Mouse (Mus musculus): ENCODE data around the gene Zfp94. TPM values are rescaled to one million over a fixed set of nuclear protein-coding genes. Genes with fewer than 3 reads are reported as not detected.

The Zfp94 gene
- 25.9 and 26.6 TPM in 2 replicates for polyA plus RNA-seq (2015; fragmentation: Nextera tagmentation; extraction: Ambion mirVana)

GRCm38 (mm10) chr7:24316567-24317092, at the start of gene Zfp94:
Gene Zfp94, minus strand, starts transcription at chr7:24316666.
- Histone ChIP-seq H3K4me2 (ENCODE audit: low read length) (peak within 1 kb of the TSS; percentile 89), H3K36me3 (ENCODE audit: control insufficient read depth, insufficient read depth) (peaks cover 4% of the 10 kb centered on the region; the same call in 1 of the 2 replicates), H3K4me3 (replicated peaks; ENCODE audit: low read length) (peak within 1 kb of the TSS; percentile 77), H3K27me3 (replicated peaks; ENCODE audit: control insufficient read depth, insufficient read depth, low read length) (no peaks in the 10 kb centered on the region), H3K27ac (ENCODE audit: low read length) (peak within 1 kb of the TSS; percentile 80), H3K4me1 (replicated peaks; ENCODE audit: control insufficient read depth, insufficient read depth, low read length) (peaks cover 9% of the 10 kb centered on the region), H3K9me3 (ENCODE audit: control insufficient read depth, low read length) (no peaks in the 10 kb centered on the region), H3K9ac (replicated peaks; ENCODE audit: low read depth, low read length) (peak within 1 kb of the TSS; percentile 89)
- peak; percentile 97 for ATAC-seq
- under 1% methylated on average over 33 of the region's 33 CpGs for WGBS

- H3K4me2 ChIP-seq (ENCODE audit: low read length) = no peak overlapping the region
- no peaks in the 10 kb centered on the region for H3K36me3 ChIP-seq (ENCODE audit: control insufficient read depth, insufficient read depth)
- WGBS = 80% methylated on average over 5 of the region's 5 CpGs
- no peak overlapping the region for H3K27ac ChIP-seq (ENCODE audit: low read length)
- no peak overlapping the region for H3K9ac ChIP-seq (replicated peaks; ENCODE audit: low read depth, low read length)
- H3K4me3 ChIP-seq (replicated peaks; ENCODE audit: low read length) = no peak overlapping the region
- H3K27me3 ChIP-seq (replicated peaks; ENCODE audit: control insufficient read depth, insufficient read depth, low read length) = no peaks in the 10 kb centered on the region
- H3K9me3 ChIP-seq (ENCODE audit: control insufficient read depth, low read length) = no peaks in the 10 kb centered on the region
- H3K4me1 ChIP-seq (replicated peaks; ENCODE audit: control insufficient read depth, insufficient read depth, low read length) = 0 out of 2 replicates have a peak, but pooled peaks cover 3% of the 10 kb centered on the region
- ATAC-seq = peak; percentile 39
Measured at GRCm38 (mm10) chr7:24365258-24366014, 49.0 kb upstream of the Zfp94 start.

DNA sequence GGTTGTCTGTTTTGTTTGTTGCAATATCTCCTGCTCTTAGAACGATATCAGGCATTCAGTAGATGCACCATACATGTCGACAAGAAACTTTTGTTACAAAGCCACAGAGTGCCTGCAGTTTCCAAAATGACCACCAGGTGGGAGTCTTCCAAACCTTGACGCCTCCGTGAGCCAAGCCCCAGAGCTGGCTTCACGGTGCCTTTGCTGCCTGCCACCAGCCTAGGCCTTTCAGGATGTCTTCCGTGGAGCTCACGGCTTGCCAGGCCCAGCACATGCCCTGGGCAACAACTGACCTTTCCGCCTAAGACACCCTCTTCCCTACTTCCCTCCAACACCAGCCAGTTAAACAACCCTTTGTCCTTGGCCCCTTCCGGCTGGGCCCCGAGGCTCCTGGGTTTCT, 48.4 kb upstream of the Zfp94 start:
- Histone ChIP-seq H3K27ac (ENCODE audit: low read length) (no peak overlapping the region), H3K4me2 (ENCODE audit: low read length) (no peak overlapping the region), H3K27me3 (replicated peaks; ENCODE audit: control insufficient read depth, insufficient read depth, low read length) (no peaks in the 10 kb centered on the region), H3K9me3 (ENCODE audit: control insufficient read depth, low read length) (no peaks in the 10 kb centered on the region), H3K9ac (replicated peaks; ENCODE audit: low read depth, low read length) (no peak overlapping the region), H3K4me3 (replicated peaks; ENCODE audit: low read length) (no peak overlapping the region), H3K36me3 (ENCODE audit: control insufficient read depth, insufficient read depth) (no peaks in the 10 kb centered on the region), H3K4me1 (replicated peaks; ENCODE audit: control insufficient read depth, insufficient read depth, low read length) (0 out of 2 replicates have a peak, but pooled peaks cover 3% of the 10 kb centered on the region)
- ATAC-seq = peak; percentile 77
- WGBS = 19% methylated on average over 10 of the region's 10 CpGs

DNA sequence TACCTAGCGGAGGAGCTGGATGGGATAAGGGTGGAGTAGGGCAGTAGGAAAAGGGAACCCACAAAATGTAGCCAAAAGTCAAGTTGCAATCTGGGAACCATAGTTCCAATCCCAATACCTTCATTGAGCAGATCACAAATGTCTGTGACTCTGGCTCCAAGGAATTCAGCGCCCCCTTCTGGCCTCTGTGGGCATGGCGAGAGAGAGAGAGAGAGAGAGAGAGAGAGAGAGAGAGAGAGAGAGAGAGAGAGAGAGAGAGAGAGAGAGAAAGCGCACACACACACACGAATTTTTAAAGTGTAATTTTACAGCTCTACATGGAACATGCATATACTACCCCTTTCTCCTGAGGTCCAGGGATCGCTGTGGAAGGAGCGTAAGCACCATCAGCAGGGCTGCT, 46.8 kb upstream of the Zfp94 start:
- no peak for ATAC-seq
- H3K4me1 ChIP-seq (replicated peaks; ENCODE audit: control insufficient read depth, insufficient read depth, low read length) = 0 out of 2 replicates have a peak, but pooled peaks cover 3% of the 10 kb centered on the region
- H3K27me3 ChIP-seq (replicated peaks; ENCODE audit: control insufficient read depth, insufficient read depth, low read length) = no peaks in the 10 kb centered on the region
- no peak overlapping the region for H3K27ac ChIP-seq (ENCODE audit: low read length)
- H3K9ac ChIP-seq (replicated peaks; ENCODE audit: low read depth, low read length) = no peak overlapping the region
- 30% methylated on average over 6 of the region's 7 CpGs for WGBS
- no peaks in the 10 kb centered on the region for H3K9me3 ChIP-seq (ENCODE audit: control insufficient read depth, low read length)
- H3K36me3 ChIP-seq (ENCODE audit: control insufficient read depth, insufficient read depth) = no peaks in the 10 kb centered on the region
- H3K4me2 ChIP-seq (ENCODE audit: low read length) = no peak overlapping the region
- no peak overlapping the region for H3K4me3 ChIP-seq (replicated peaks; ENCODE audit: low read length)

- H3K36me3 ChIP-seq (ENCODE audit: control insufficient read depth, insufficient read depth) = no peaks in the 10 kb centered on the region
- no peak overlapping the region for H3K9ac ChIP-seq (replicated peaks; ENCODE audit: low read depth, low read length)
- no peak overlapping the region for H3K4me3 ChIP-seq (replicated peaks; ENCODE audit: low read length)
- 0 out of 2 replicates have a peak, but pooled peaks cover 2% of the 10 kb centered on the region for H3K9me3 ChIP-seq (ENCODE audit: control insufficient read depth, low read length)
- 69% methylated on average over 4 of the region's 4 CpGs for WGBS
- no peak overlapping the region for H3K4me2 ChIP-seq (ENCODE audit: low read length)
- no peaks in the 10 kb centered on the region for H3K27me3 ChIP-seq (replicated peaks; ENCODE audit: control insufficient read depth, insufficient read depth, low read length)
- H3K27ac ChIP-seq (ENCODE audit: low read length) = no peak overlapping the region
- no peak for ATAC-seq
- 0 out of 2 replicates have a peak, but pooled peaks cover 3% of the 10 kb centered on the region for H3K4me1 ChIP-seq (replicated peaks; ENCODE audit: control insufficient read depth, insufficient read depth, low read length)
Measured at GRCm38 (mm10) chr7:24361001-24361400, 44.5 kb upstream of the Zfp94 start.

GRCm38 (mm10) chr7:24359269-24359668, 42.8 kb upstream of the Zfp94 start:
- no peak overlapping the region for H3K4me3 ChIP-seq (replicated peaks; ENCODE audit: low read length)
- no peak overlapping the region for H3K9ac ChIP-seq (replicated peaks; ENCODE audit: low read depth, low read length)
- H3K27ac ChIP-seq (ENCODE audit: low read length) = no peak overlapping the region
- H3K4me1 ChIP-seq (replicated peaks; ENCODE audit: control insufficient read depth, insufficient read depth, low read length) = no peaks in the 10 kb centered on the region
- H3K36me3 ChIP-seq (ENCODE audit: control insufficient read depth, insufficient read depth) = no peaks in the 10 kb centered on the region
- H3K4me2 ChIP-seq (ENCODE audit: low read length) = no peak overlapping the region
- 29% methylated on average over 9 of the region's 9 CpGs for WGBS
- ATAC-seq = no peak
- no peaks in the 10 kb centered on the region for H3K27me3 ChIP-seq (replicated peaks; ENCODE audit: control insufficient read depth, insufficient read depth, low read length)
- H3K9me3 ChIP-seq (ENCODE audit: control insufficient read depth, low read length) = 0 out of 2 replicates have a peak, but pooled peaks cover 2% of the 10 kb centered on the region

DNA sequence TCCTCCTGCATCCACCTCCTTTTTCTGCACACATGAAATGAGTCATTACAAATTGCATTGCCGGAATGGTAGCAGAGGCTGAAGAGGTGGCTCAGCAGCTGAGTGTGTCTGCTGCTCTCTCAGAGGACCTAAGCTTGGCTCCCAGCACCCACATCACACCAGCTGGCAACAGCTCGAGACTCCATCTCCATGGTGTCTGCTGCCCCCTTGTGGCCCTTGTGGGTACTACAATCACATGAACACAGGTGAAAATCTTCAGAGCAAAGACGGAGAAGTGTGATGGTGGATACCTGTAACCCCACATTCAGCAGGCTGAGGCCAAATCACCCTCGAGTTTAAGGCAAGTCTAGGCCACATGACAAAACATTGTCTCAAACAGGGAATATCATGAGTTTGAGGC, 41.4 kb upstream of the Zfp94 start:
- Histone ChIP-seq H3K9me3 (ENCODE audit: control insufficient read depth, low read length) (0 out of 2 replicates have a peak, but pooled peaks cover 2% of the 10 kb centered on the region), H3K4me2 (ENCODE audit: low read length) (no peak overlapping the region), H3K4me1 (replicated peaks; ENCODE audit: control insufficient read depth, insufficient read depth, low read length) (no peaks in the 10 kb centered on the region), H3K9ac (replicated peaks; ENCODE audit: low read depth, low read length) (no peak overlapping the region), H3K4me3 (replicated peaks; ENCODE audit: low read length) (no peak overlapping the region), H3K27ac (ENCODE audit: low read length) (no peak overlapping the region), H3K36me3 (ENCODE audit: control insufficient read depth, insufficient read depth) (no peaks in the 10 kb centered on the region), H3K27me3 (replicated peaks; ENCODE audit: control insufficient read depth, insufficient read depth, low read length) (0 out of 2 replicates have a peak, but pooled peaks cover 4% of the 10 kb centered on the region)
- no peak for ATAC-seq
- 53% methylated on average over 4 of the region's 4 CpGs for WGBS

DNA sequence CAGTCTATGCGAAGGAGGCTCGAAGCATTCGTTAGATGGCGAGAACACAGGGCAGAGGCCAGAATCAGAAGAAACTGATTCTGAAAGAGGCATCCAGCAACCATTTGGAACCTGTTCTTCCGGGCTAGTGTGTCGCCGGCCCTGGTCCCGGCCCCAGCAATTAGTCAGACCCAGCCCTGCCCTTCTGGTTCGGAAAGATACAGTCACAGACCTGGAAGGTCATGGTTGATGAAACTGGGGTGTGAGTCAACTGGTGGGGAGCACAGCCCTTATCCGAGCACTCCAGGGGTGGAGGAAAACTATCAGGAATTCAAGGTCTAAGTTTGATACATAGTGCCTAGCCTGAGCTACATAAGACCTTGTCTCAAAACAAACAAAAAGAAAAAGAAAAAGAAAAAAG, 39.6 kb upstream of the Zfp94 start:
- Histone ChIP-seq H3K9ac (replicated peaks; ENCODE audit: low read depth, low read length) (no peak overlapping the region), H3K27me3 (replicated peaks; ENCODE audit: control insufficient read depth, insufficient read depth, low read length) (peaks cover 4% of the 10 kb centered on the region; the same call in 1 of the 2 replicates), H3K4me3 (replicated peaks; ENCODE audit: low read length) (no peak overlapping the region), H3K36me3 (ENCODE audit: control insufficient read depth, insufficient read depth) (no peaks in the 10 kb centered on the region), H3K4me2 (ENCODE audit: low read length) (no peak overlapping the region), H3K9me3 (ENCODE audit: control insufficient read depth, low read length) (0 out of 2 replicates have a peak, but pooled peaks cover 2% of the 10 kb centered on the region), H3K27ac (ENCODE audit: low read length) (no peak overlapping the region), H3K4me1 (replicated peaks; ENCODE audit: control insufficient read depth, insufficient read depth, low read length) (no peaks in the 10 kb centered on the region)
- 83% methylated on average over 10 of the region's 10 CpGs for WGBS
- no peak for ATAC-seq

- H3K9ac ChIP-seq (replicated peaks; ENCODE audit: low read depth, low read length) = no peak overlapping the region
- H3K27ac ChIP-seq (ENCODE audit: low read length) = no peak overlapping the region
- H3K9me3 ChIP-seq (ENCODE audit: control insufficient read depth, low read length) = 0 out of 2 replicates have a peak, but pooled peaks cover 2% of the 10 kb centered on the region
- no peaks in the 10 kb centered on the region for H3K36me3 ChIP-seq (ENCODE audit: control insufficient read depth, insufficient read depth)
- H3K4me2 ChIP-seq (ENCODE audit: low read length) = no peak overlapping the region
- WGBS = 90% methylated on average over 6 of the region's 6 CpGs
- H3K4me1 ChIP-seq (replicated peaks; ENCODE audit: control insufficient read depth, insufficient read depth, low read length) = no peaks in the 10 kb centered on the region
- H3K4me3 ChIP-seq (replicated peaks; ENCODE audit: low read length) = no peak overlapping the region
- ATAC-seq = no peak
- peaks cover 4% of the 10 kb centered on the region; the same call in 1 of the 2 replicates for H3K27me3 ChIP-seq (replicated peaks; ENCODE audit: control insufficient read depth, insufficient read depth, low read length)
Measured at GRCm38 (mm10) chr7:24355646-24356045, 39.2 kb upstream of the Zfp94 start.

Measured in forebrain, embryonic 16.5 days (tissue).